Mouse (Mus musculus) cerebellum, adult 8-10 months (tissue): ENCODE measurements around the gene Tnfrsf25.

ENCODE experiments used
- DNase-seq: peaks from one replicate; pipeline ENCODE4 v3.0.0; 2022

The Tnfrsf25 gene

DNA sequence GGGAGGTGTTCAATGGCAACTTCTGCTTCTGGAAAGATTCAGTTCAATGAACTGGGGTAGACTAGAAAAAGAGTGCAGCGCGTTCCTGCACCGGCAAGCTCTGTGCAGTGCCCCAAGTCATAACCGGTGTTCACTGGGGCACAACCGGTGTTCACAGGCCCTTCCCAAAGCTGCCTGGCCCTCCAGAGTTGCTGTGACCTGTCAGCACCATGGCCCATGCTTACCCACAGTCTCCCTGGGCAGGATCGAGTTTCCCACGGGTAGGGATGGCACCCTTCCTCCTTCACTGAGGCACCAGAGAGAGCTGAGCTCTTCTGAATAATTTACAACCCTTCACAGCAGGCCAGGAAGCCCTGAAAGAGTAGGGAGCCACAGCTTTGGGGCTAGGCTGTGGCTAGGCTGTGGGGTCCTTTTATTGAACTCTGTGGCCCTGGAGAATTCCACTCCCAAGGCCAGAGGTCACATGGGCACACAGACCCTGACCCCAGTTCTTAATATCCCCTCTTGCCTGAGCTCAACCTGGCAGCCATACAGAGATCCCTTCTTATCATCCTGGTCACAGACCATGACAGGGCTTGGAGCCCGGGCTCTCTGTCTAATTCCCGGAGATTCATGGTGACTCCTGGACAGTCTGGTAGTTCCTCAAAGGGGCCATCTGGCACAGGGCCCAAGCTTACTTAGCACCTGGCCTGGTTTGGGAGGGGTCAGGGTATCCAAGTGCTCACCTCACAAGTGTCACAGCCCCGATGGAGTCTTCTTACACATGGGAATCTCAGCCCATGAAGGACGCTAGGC is 30.5 kb downstream of the Tnfrsf25 start:
- no peak for DNase-seq

DNA sequence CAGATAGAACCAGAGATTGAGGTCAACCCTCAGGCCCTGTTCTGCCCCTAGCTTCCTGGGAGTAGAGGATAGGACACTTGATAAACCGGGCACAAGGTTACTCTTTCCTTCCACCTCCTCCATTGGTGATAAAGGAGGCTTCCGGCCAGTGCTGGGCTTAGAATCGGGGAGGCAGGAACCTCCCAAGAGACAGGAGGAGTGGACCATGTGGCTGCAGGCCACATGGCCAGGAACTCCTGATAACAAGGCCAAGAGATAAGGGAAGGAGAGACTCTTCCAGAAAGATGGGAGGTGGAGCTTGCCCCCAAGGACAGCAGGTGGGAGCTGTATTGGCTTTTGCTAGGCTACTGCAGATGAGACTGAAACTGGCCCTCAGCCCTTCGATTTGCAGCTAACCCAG is 34.8 kb downstream of the Tnfrsf25 start:
- DNase-seq = no peak

GRCm38 (mm10) chr4:152151451-152151965 is 35.8 kb downstream of the Tnfrsf25 start:
- no peak for DNase-seq

DNA sequence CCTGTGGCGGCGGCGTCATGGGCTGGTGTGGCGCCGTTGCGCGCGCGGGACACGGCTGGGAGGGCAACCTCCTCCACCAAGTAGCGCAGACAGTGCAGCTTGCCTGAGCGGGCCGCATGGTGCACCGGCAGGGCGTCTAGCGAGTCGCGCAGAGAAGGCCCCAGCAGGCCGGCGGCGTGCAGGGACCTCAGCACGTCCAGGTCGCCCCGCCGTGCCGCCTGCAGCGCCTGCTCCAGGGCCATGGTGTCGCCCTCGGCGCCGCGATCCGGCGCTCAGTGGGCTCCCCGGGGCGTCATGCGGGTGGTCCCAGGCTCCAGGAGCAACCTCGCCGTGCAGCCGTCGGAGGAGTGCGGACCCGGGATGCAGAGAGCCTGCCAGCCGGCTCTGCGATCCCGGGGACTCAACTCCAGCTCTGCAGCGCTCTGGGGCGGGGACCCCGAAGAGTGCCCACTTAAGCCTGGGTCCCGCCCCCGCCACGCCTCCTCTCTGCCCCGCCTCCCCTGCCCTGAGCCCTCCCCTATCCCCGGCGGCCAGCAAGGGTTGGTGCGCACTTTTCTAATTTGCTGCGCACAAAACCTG is 36.3 kb downstream of the Tnfrsf25 start, which contains the start of gene Espn:
Espn (minus strand) TSS at position 406 of the 579 bp plus-strand sequence.
- no peak for DNase-seq

GRCm38 (mm10) chr4:152153771-152154177 is 38.0 kb downstream of the Tnfrsf25 start:
- DNase-seq = peak; percentile 66

- DNase-seq = no peak
Measured at GRCm38 (mm10) chr4:152155019-152155418, 39.3 kb downstream of the Tnfrsf25 start.

- peak; percentile 52 for DNase-seq
Measured at GRCm38 (mm10) chr4:152157779-152158584, 42.2 kb downstream of the Tnfrsf25 start.

GRCm38 (mm10) chr4:152158585-152159284 is 43.0 kb downstream of the Tnfrsf25 start, which contains the start of gene Hes2:
Gene Hes2 (plus strand): TSS chr4:152158867.
- DNase-seq = no peak

GRCm38 (mm10) chr4:152159285-152159678 is 43.5 kb downstream of the Tnfrsf25 start:
- DNase-seq = no peak

GRCm38 (mm10) chr4:152160748-152161147 is 45.0 kb downstream of the Tnfrsf25 start:
- DNase-seq = no peak

GRCm38 (mm10) chr4:152161601-152162000 is 45.9 kb downstream of the Tnfrsf25 start:
- DNase-seq = no peak

- DNase-seq = no peak
Measured at GRCm38 (mm10) chr4:152162748-152163147, 47.0 kb downstream of the Tnfrsf25 start.

GRCm38 (mm10) chr4:152165036-152165931 is 49.5 kb downstream of the Tnfrsf25 start:
- peak; percentile 76 for DNase-seq

DNA sequence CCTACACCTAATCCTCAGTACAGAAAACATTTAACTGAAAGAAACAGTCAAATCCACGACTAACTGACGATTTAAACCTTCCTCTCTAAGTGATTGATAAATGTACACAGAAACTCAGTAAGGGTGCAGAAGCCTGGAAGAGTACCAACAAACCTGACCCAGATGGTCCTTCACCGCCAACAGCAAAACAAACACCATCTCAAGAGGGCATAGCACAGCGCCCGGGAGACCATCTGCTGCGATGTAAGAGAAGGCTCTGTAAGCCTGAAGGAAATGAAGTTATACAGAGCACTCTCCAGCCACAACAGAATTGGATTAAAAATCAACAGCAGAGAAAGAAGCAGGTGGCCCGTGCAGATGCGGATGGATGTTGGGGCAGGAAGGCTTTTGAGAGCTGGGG is 52.3 kb downstream of the Tnfrsf25 start:
- no peak for DNase-seq

DNA sequence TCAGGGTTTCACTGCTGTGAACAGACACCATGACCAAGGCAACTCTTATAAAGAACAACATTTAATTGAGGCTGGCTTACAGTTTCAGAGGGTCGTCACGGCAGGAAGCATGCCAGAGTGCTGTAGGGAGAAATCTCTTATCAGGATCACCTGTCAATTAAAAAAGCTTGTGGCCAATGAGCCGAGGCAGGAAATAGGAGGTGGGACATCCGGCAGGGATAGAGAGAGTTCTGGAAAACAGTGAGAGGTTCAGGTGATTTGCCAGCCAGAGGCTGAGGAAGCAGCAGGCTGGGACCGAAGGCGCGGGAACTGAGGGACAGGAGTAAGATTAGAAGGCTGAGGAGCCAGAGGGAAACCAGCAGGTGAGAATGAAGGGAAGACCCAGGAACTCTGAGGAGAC is 53.4 kb downstream of the Tnfrsf25 start:
- no peak for DNase-seq
